Mouse (Mus musculus): ENCODE measurements around the gene Bcam.

Bcam gene

GRCm38 (mm10) chr7:19718297-19718952 is 52.4 kb downstream of the Bcam start:
- DNase-seq: no peak

- DNase-seq: no peak
Observed at GRCm38 (mm10) chr7:19717346-19717745, 53.5 kb downstream of the Bcam start.

GRCm38 (mm10) chr7:19716822-19717221 is 54.0 kb downstream of the Bcam start:
- no peak for DNase-seq

GRCm38 (mm10) chr7:19716055-19716682 is 54.6 kb downstream of the Bcam start:
- no peak for DNase-seq

- DNase-seq: peak; percentile 97 to 99
Observed at GRCm38 (mm10) chr7:19715239-19716054, 55.4 kb downstream of the Bcam start, which contains the start of gene Tomm40. Gene Tomm40, minus strand, starts transcription at chr7:19715438.

- no peak for DNase-seq
Observed at GRCm38 (mm10) chr7:19714836-19715235, 56.0 kb downstream of the Bcam start.

- no peak for DNase-seq
Observed at GRCm38 (mm10) chr7:19713598-19713997, 57.2 kb downstream of the Bcam start.

GRCm38 (mm10) chr7:19713196-19713595 is 57.6 kb downstream of the Bcam start:
- peak; percentile 47 to 50 for DNase-seq

GRCm38 (mm10) chr7:19712414-19712813 is 58.4 kb downstream of the Bcam start:
- DNase-seq: no peak

GRCm38 (mm10) chr7:19710650-19711049 is 60.2 kb downstream of the Bcam start:
- no peak for DNase-seq
